Mouse (Mus musculus): ENCODE data around the gene Mybpc2.
A peak's percentile ranks its signal among the peaks of the same experiment; 100 is the strongest.

- TF ChIP-seq CTCF (conservative IDR thresholded peaks at IDR 0.05; ENCODE audit: insufficient read depth, insufficient read length, low read depth, low read length) (peak; percentile 90), POLR2A (IDR thresholded peaks at IDR 0.05; ENCODE audit: low read depth, low read length) (no peak)
Measured at GRCm38 (mm10) chr7:44548497-44549087, 24.1 kb upstream of the Mybpc2 start, which contains the start of gene Pold1.

All from kidney, adult 2 months (tissue).